Mouse (Mus musculus) kidney, postnatal 0 days (tissue): ENCODE data around the gene Ctdsp1. TPM values are rescaled to one million over a fixed set of nuclear protein-coding genes. Genes with fewer than 3 reads are reported as not detected.

Experiments
- ATAC-seq: fragments of 200-750 bp; cut with Nextera tagmentation; replicated peaks from 2 replicates; pipeline ENCODE4 v1.8.0; 2017; ENCODE audit warnings: low read depth, moderate number of reproducible peaks, moderate TSS enrichment, moderate library complexity; ENCODE audit not compliant: low FRiP score
- DNase-seq: peaks from one replicate; pipeline ENCODE4 v3.0.0-alpha.2; 2016; ENCODE audit warnings: low spot score
- H3K27ac ChIP-seq: fragments of 300-500 bp; sonication (generic); 2 replicates; pipeline ENCODE4 v1.5.1; 2014; ENCODE audit warnings: mild to moderate bottlenecking
- H3K27me3 ChIP-seq: fragments of 300-500 bp; sonication (generic); 2 replicates; pipeline ENCODE4 v1.6.1; 2014; ENCODE audit warnings: low read length, mixed read lengths; ENCODE audit not compliant: insufficient read depth
- H3K36me3 ChIP-seq: fragments of 300-500 bp; sonication (generic); 2 replicates; pipeline ENCODE4 v1.6.1; 2014; ENCODE audit warnings: low read length, mixed read lengths; ENCODE audit not compliant: insufficient read depth
- H3K4me1 ChIP-seq: fragments of 300-500 bp; sonication (generic); replicated peaks from 2 replicates; pipeline ENCODE4 v1.6.1; 2014; ENCODE audit warnings: antibody characterized with exemption, low read length, mixed read lengths; ENCODE audit not compliant: insufficient read depth
- H3K4me2 ChIP-seq: fragments of 300-500 bp; sonication (generic); 2 replicates; pipeline ENCODE4 v1.6.1; 2014; ENCODE audit warnings: mild to moderate bottlenecking, low read length, moderate library complexity, mixed read lengths
- H3K4me3 ChIP-seq: fragments of 300-500 bp; sonication (generic); replicated peaks from 2 replicates; pipeline ENCODE4 v1.5.1; 2014; ENCODE audit warnings: low read depth, low read length
- H3K9ac ChIP-seq: fragments of 300-500 bp; sonication (generic); 2 replicates; pipeline ENCODE4 v1.6.1; 2014; ENCODE audit warnings: low read depth, low read length
- H3K9me3 ChIP-seq: fragments of 300-500 bp; sonication (generic); replicated peaks from 2 replicates; pipeline ENCODE4 v1.6.1; 2016; ENCODE audit warnings: low read length, inconsistent platforms, mixed read lengths
- CTCF ChIP-seq: IDR thresholded peaks from 2 replicates; pipeline ENCODE4 v1.5.1; 2016; ENCODE audit warnings: antibody characterized with exemption, low read depth, mild to moderate bottlenecking, moderate library complexity
- WGBS: fragments of 180-500 bp; shearing (Covaris S2); extraction: QIAGEN DNeasy Blood & Tissue Kit; methylation state at CpG from one replicate; pipeline ENCODE4 v1.1.7; 2014; 5-methylcytosine and 5-hydroxymethylcytosine counted together
- polyA plus RNA-seq: library from polyadenylated mRNA; unstranded; fragments of >200 nt; fragmentation: Nextera tagmentation; extraction: Ambion mirVana; gene quantifications from 2 replicates; pipeline ENCODE4 v1.2.1, GENCODE M21; 2015

The Ctdsp1 gene
- polyA plus RNA-seq, 1 experiment from 2014 or later = 73.3 TPM

- no peaks in the 10 kb centered on the region for H3K4me1 ChIP-seq
- no peaks in the 10 kb centered on the region for H3K27me3 ChIP-seq
- H3K36me3 ChIP-seq = no peaks in the 10 kb centered on the region
- H3K4me2 ChIP-seq = no peak overlapping the region
- DNase-seq = no peak
- no peak overlapping the region for H3K27ac ChIP-seq
- no peak for ATAC-seq
- 61% methylated on average over 5 of the region's 5 CpGs for WGBS
- TF ChIP-seq CTCF = no peak
- no peak overlapping the region for H3K4me3 ChIP-seq
- H3K9me3 ChIP-seq = no peaks in the 10 kb centered on the region
- no peak overlapping the region for H3K9ac ChIP-seq
Measured at GRCm38 (mm10) chr1:74363437-74363836, 27.9 kb upstream of the Ctdsp1 start.

GRCm38 (mm10) chr1:74364270-74364669, 27.0 kb upstream of the Ctdsp1 start:
- Histone ChIP-seq H3K9me3 (no peaks in the 10 kb centered on the region), H3K27ac (no peak overlapping the region), H3K4me3 (no peak overlapping the region), H3K4me1 (no peaks in the 10 kb centered on the region), H3K9ac (no peak overlapping the region), H3K4me2 (no peak overlapping the region), H3K36me3 (no peaks in the 10 kb centered on the region), H3K27me3 (no peaks in the 10 kb centered on the region)
- ATAC-seq = no peak
- DNase-seq = no peak
- 62% methylated on average over 8 of the region's 8 CpGs for WGBS
- no peak for TF ChIP-seq CTCF

GRCm38 (mm10) chr1:74367886-74368645, 23.2 kb upstream of the Ctdsp1 start:
- WGBS = 19% methylated on average over 34 of the region's 34 CpGs

GRCm38 (mm10) chr1:74370040-74370439, 21.3 kb upstream of the Ctdsp1 start:
- H3K27ac ChIP-seq = no peak overlapping the region
- H3K9ac ChIP-seq = no peak overlapping the region
- no peak overlapping the region for H3K4me3 ChIP-seq
- no peak for TF ChIP-seq CTCF
- H3K36me3 ChIP-seq = no peaks in the 10 kb centered on the region
- H3K4me1 ChIP-seq = no peaks in the 10 kb centered on the region
- no peaks in the 10 kb centered on the region for H3K27me3 ChIP-seq
- DNase-seq (no peak), ATAC-seq (no peak)
- H3K9me3 ChIP-seq = no peaks in the 10 kb centered on the region
- 43% methylated on average over 4 of the region's 4 CpGs for WGBS
- no peak overlapping the region for H3K4me2 ChIP-seq

More at GRCm38 (mm10) chr1:74367886-74368645, 23.2 kb upstream of the Ctdsp1 start:
- Histone ChIP-seq H3K36me3 (no peaks in the 10 kb centered on the region), H3K4me2 (peak overlapping the region; percentile 55), H3K27me3 (no peaks in the 10 kb centered on the region), H3K4me1 (no peaks in the 10 kb centered on the region), H3K4me3 (peak overlapping the region; percentile 8; the same call in 1 of the 2 replicates), H3K9me3 (no peaks in the 10 kb centered on the region), H3K9ac (no peak overlapping the region), H3K27ac (no peak overlapping the region)
- DNase-seq = peak; percentile 70
- 0 out of 2 replicates have a peak, but pooled peaks have one; percentile 12 for TF ChIP-seq CTCF
- 0 out of 2 replicates have a peak, but pooled peaks have one; percentile 65 for ATAC-seq

GRCm38 (mm10) chr1:74373372-74373771, 17.9 kb upstream of the Ctdsp1 start:
- ATAC-seq = no peak

GRCm38 (mm10) chr1:74374980-74375379, 16.3 kb upstream of the Ctdsp1 start, which contains the start of gene Slc11a1:
Slc11a1 (plus strand) TSS chr1:74375195.
- no peak for ATAC-seq
- WGBS = 59% methylated on average over 8 of the region's 8 CpGs
- DNase-seq = no peak
- no peak for TF ChIP-seq CTCF
- no peak within 1 kb of the TSS for H3K27ac ChIP-seq
- no peak within 1 kb of the TSS for H3K9ac ChIP-seq
- no peaks in the 10 kb centered on the region for H3K9me3 ChIP-seq
- no peak within 1 kb of the TSS for H3K4me2 ChIP-seq
- H3K4me3 ChIP-seq = no peak within 1 kb of the TSS
- no peaks in the 10 kb centered on the region for H3K27me3 ChIP-seq
- H3K4me1 ChIP-seq = no peaks in the 10 kb centered on the region
- H3K36me3 ChIP-seq = no peaks in the 10 kb centered on the region

More at GRCm38 (mm10) chr1:74373372-74373771, 17.9 kb upstream of the Ctdsp1 start:
- Histone ChIP-seq H3K4me3 (no peak overlapping the region), H3K4me2 (no peak overlapping the region), H3K9ac (no peak overlapping the region), H3K4me1 (no peaks in the 10 kb centered on the region), H3K36me3 (no peaks in the 10 kb centered on the region), H3K9me3 (no peaks in the 10 kb centered on the region), H3K27me3 (no peaks in the 10 kb centered on the region), H3K27ac (no peak overlapping the region)
- DNase-seq = no peak
- 75% methylated on average over 4 of the region's 4 CpGs for WGBS
- no peak for TF ChIP-seq CTCF

GRCm38 (mm10) chr1:74375561-74375960, 15.7 kb upstream of the Ctdsp1 start:
- no peaks in the 10 kb centered on the region for H3K27me3 ChIP-seq
- no peaks in the 10 kb centered on the region for H3K36me3 ChIP-seq
- no peak overlapping the region for H3K9ac ChIP-seq
- H3K4me1 ChIP-seq = no peaks in the 10 kb centered on the region
- H3K4me3 ChIP-seq = no peak overlapping the region
- no peak overlapping the region for H3K27ac ChIP-seq
- no peak for ATAC-seq
- no peak overlapping the region for H3K4me2 ChIP-seq
- TF ChIP-seq CTCF = no peak
- H3K9me3 ChIP-seq = no peaks in the 10 kb centered on the region
- no peak for DNase-seq
- 69% methylated on average over 10 of the region's 10 CpGs for WGBS
